Mouse (Mus musculus) testis, adult 2 months (tissue): ENCODE data around the gene Casp1. TPM values are rescaled to one million over a fixed set of nuclear protein-coding genes. Genes with fewer than 3 reads are reported as not detected.

Experiments
- H3K27ac ChIP-seq: fragments of 200-500 bp; 2 replicates; pipeline ENCODE4 v1.5.1; 2012; ENCODE audit warnings: low read depth, low read length; ENCODE audit not compliant: control insufficient read depth, insufficient read depth
- H3K27me3 ChIP-seq: fragments of 200-500 bp; 2 replicates; pipeline ENCODE4 v1.6.1; 2012; ENCODE audit warnings: mild to moderate bottlenecking, low read length, moderate library complexity; ENCODE audit not compliant: control insufficient read depth, insufficient read depth
- H3K36me3 ChIP-seq: fragments of 200-500 bp; 2 replicates; pipeline ENCODE4 v1.6.1; 2012; ENCODE audit warnings: mild to moderate bottlenecking, low read length; ENCODE audit not compliant: control insufficient read depth, insufficient read depth
- H3K4me1 ChIP-seq: fragments of 200-500 bp; 2 replicates; pipeline ENCODE4 v1.6.1; 2012; ENCODE audit warnings: low read length; ENCODE audit not compliant: control insufficient read depth, insufficient read depth
- H3K4me3 ChIP-seq: fragments of 200-500 bp; 2 replicates; pipeline ENCODE4 v1.5.1; 2012; ENCODE audit warnings: low read depth, mild to moderate bottlenecking, low read length, moderate library complexity, mixed read lengths; ENCODE audit not compliant: control insufficient read depth
- CTCF ChIP-seq: fragments of 200-500 bp; IDR thresholded peaks from 2 replicates; pipeline ENCODE4 v1.5.1; 2012; ENCODE audit warnings: low read depth, mild to moderate bottlenecking, inconsistent platforms, low read length, moderate library complexity; ENCODE audit not compliant: control insufficient read depth, insufficient read depth, insufficient replicate concordance
- POLR2A ChIP-seq: fragments of 200-500 bp; IDR thresholded peaks from 2 replicates; pipeline ENCODE4 v1.6.1; 2012; ENCODE audit warnings: low read depth, mild to moderate bottlenecking, inconsistent platforms, low read length, moderate library complexity; ENCODE audit not compliant: control insufficient read depth
- polyA plus RNA-seq: library from polyadenylated mRNA; depleted of rRNA; stranded (reverse); fragments of >200 nt; gene quantifications from 2 replicates; pipeline ENCODE4 v1.2.3, GENCODE M21; 2012; rRNA removed

The Casp1 gene
- 0.57 and 0.74 TPM in 2 replicates for polyA plus RNA-seq

- H3K27me3 ChIP-seq, result no peaks in the 10 kb centered on the region
- H3K4me1 ChIP-seq, result no peaks in the 10 kb centered on the region
- no peak within 1 kb of the TSS for H3K27ac ChIP-seq
- H3K36me3 ChIP-seq, result no peaks in the 10 kb centered on the region
- no peak within 1 kb of the TSS for H3K4me3 ChIP-seq
- no peak for TF ChIP-seq CTCF
- TF ChIP-seq POLR2A, result no peak
Observed at GRCm38 (mm10) chr9:5298329-5299131, at the start of gene Casp1. Casp1 (plus strand) TSS chr9:5298517.

GRCm38 (mm10) chr9:5263951-5264475 is 34.3 kb upstream of the Casp1 start:
- H3K27me3 ChIP-seq, result no peaks in the 10 kb centered on the region
- H3K36me3 ChIP-seq, result no peaks in the 10 kb centered on the region
- no peak overlapping the region for H3K27ac ChIP-seq
- H3K4me3 ChIP-seq, result no peak overlapping the region
- H3K4me1 ChIP-seq, result no peaks in the 10 kb centered on the region
- TF ChIP-seq POLR2A (no peak), CTCF (no peak)

GRCm38 (mm10) chr9:5270274-5270673 is 28.0 kb upstream of the Casp1 start:
- TF ChIP-seq POLR2A (no peak), CTCF (no peak)
- no peaks in the 10 kb centered on the region for H3K27me3 ChIP-seq
- no peak overlapping the region for H3K4me3 ChIP-seq
- no peak overlapping the region for H3K27ac ChIP-seq
- no peaks in the 10 kb centered on the region for H3K4me1 ChIP-seq
- no peaks in the 10 kb centered on the region for H3K36me3 ChIP-seq

- TF ChIP-seq CTCF (no peak), POLR2A (no peak)
- no peaks in the 10 kb centered on the region for H3K27me3 ChIP-seq
- H3K4me1 ChIP-seq, result no peaks in the 10 kb centered on the region
- no peaks in the 10 kb centered on the region for H3K36me3 ChIP-seq
- no peak overlapping the region for H3K27ac ChIP-seq
- no peak overlapping the region for H3K4me3 ChIP-seq
Observed at GRCm38 (mm10) chr9:5270884-5271283, 27.4 kb upstream of the Casp1 start.

- no peak for TF ChIP-seq CTCF
- no peak for TF ChIP-seq POLR2A
Observed at GRCm38 (mm10) chr9:5271334-5271845, 26.9 kb upstream of the Casp1 start.

GRCm38 (mm10) chr9:5286071-5286470 is 12.2 kb upstream of the Casp1 start:
- TF ChIP-seq POLR2A (no peak), CTCF (no peak)
- no peaks in the 10 kb centered on the region for H3K4me1 ChIP-seq
- H3K27me3 ChIP-seq, result no peaks in the 10 kb centered on the region
- H3K27ac ChIP-seq, result no peak overlapping the region
- H3K4me3 ChIP-seq, result no peak overlapping the region
- no peaks in the 10 kb centered on the region for H3K36me3 ChIP-seq

More at GRCm38 (mm10) chr9:5271334-5271845, 26.9 kb upstream of the Casp1 start:
- no peak overlapping the region for H3K27ac ChIP-seq
- H3K27me3 ChIP-seq, result no peaks in the 10 kb centered on the region
- no peaks in the 10 kb centered on the region for H3K36me3 ChIP-seq
- H3K4me1 ChIP-seq, result no peaks in the 10 kb centered on the region
- no peak overlapping the region for H3K4me3 ChIP-seq

- Histone ChIP-seq H3K27ac (no peak overlapping the region), H3K36me3 (no peaks in the 10 kb centered on the region), H3K27me3 (no peaks in the 10 kb centered on the region), H3K4me1 (no peaks in the 10 kb centered on the region), H3K4me3 (no peak overlapping the region)
- TF ChIP-seq CTCF, result no peak
- no peak for TF ChIP-seq POLR2A
Observed at GRCm38 (mm10) chr9:5286597-5286996, 11.7 kb upstream of the Casp1 start.
